Mouse (Mus musculus) liver, postnatal 0 days (tissue): Measurements from ENCODE around the gene B230219D22Rik.

Experiments
- CTCF ChIP-seq: sonication (generic); IDR thresholded peaks from 2 replicates; pipeline ENCODE4 v1.5.1; 2016; ENCODE audit warnings: antibody characterized with exemption, low read depth
- EP300 ChIP-seq: IDR thresholded peaks from 2 replicates; pipeline ENCODE4 v1.6.1; 2016; ENCODE audit warnings: antibody characterized with exemption, low read depth, mild to moderate bottlenecking

DNA sequence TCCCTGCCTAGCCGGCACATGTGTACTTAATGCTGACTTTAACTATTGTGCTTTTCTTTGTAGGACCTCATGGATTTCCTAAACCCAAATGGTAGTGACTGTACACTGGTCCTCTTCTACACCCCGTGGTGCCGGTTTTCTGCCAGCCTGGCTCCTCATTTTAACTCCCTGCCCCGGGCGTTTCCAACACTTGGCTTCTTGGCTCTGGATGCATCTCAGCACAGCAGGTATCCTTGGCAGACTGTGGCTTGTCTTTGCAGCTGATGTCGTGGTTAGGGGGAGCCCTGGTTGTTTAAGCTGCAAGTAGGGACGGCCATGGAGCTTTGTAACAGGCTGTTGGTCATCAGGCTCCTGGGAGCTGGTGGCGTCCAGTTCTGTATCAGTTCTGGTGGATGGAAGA, 28.6 kb downstream of the B230219D22Rik start:
- TF ChIP-seq CTCF (no peak), EP300 (no peak)
